In genomic region chr5:141856447-141856846, GRCm38 (mm10) we compare ENCODE assay signal across 23 mouse cellular contexts.
DNase-seq lines count a peak whose midpoint lies in the region; ATAC-seq lines count a peak whose summit lies in the region.
"Had no signal": no experiment of that assay in that cellular context is flagged by ENCODE, and none has a peak within 500 bp of the region (broad histone marks: within the 10 kb centered on the region; RNA-seq: fewer than 3 reads in every experiment).

No protein-coding gene starts in this region.

- H3K4me2 ChIP-seq in forebrain, embryonic 16.5 days (ENCODE audit: low read length) = no peak overlapping the region
- H3K4me2 ChIP-seq in kidney, embryonic 15.5 days = no peak overlapping the region
- H3K4me2 ChIP-seq: embryonic facial prominence, embryonic 12.5 days; forebrain, embryonic 13.5 days; heart, embryonic 11.5 days; hindbrain, embryonic 12.5 days; hindbrain, embryonic 15.5 days had no signal

- peaks cover 44% of the 10 kb centered on the region for H3K4me1 ChIP-seq in forebrain, embryonic 10.5 days
- peaks cover 3% of the 10 kb centered on the region; the same call in 1 of the 2 replicates for H3K4me1 ChIP-seq in forebrain, embryonic 16.5 days (replicated peaks; ENCODE audit: control insufficient read depth, insufficient read depth, low read length)
- H3K4me1 ChIP-seq in kidney, embryonic 15.5 days = peaks cover 45% of the 10 kb centered on the region

- H3K36me3 ChIP-seq in forebrain, embryonic 10.5 days (replicated peaks) = no peaks in the 10 kb centered on the region
- no peaks in the 10 kb centered on the region for H3K36me3 ChIP-seq in forebrain, embryonic 16.5 days (ENCODE audit: control insufficient read depth, insufficient read depth)
- no peaks in the 10 kb centered on the region for H3K36me3 ChIP-seq in kidney, embryonic 15.5 days
- H3K36me3 ChIP-seq: embryonic facial prominence, embryonic 12.5 days; G1E; hindbrain, embryonic 12.5 days; hindbrain, embryonic 15.5 days had no signal

- no peak for ATAC-seq in forebrain, embryonic 16.5 days
- ATAC-seq in kidney, embryonic 15.5 days (replicated peaks; ENCODE audit: low FRiP score) = peak; percentile 52
- ATAC-seq: forebrain, embryonic 13.5 days; forebrain, postnatal 0 days; Patski had no signal

- no peaks in the 10 kb centered on the region for H3K27me3 ChIP-seq in forebrain, embryonic 10.5 days (ENCODE audit: poor library complexity, severe bottlenecking)
- no peaks in the 10 kb centered on the region for H3K27me3 ChIP-seq in forebrain, embryonic 16.5 days (replicated peaks; ENCODE audit: control insufficient read depth, insufficient read depth, low read length)
- H3K27me3 ChIP-seq in kidney, embryonic 15.5 days = no peaks in the 10 kb centered on the region
- H3K27me3 ChIP-seq: embryonic facial prominence, embryonic 12.5 days; forebrain, embryonic 13.5 days; hindbrain, embryonic 12.5 days; hindbrain, embryonic 15.5 days; Patski had no signal

- H3K9ac ChIP-seq in forebrain, embryonic 16.5 days (replicated peaks; ENCODE audit: low read depth, low read length) = no peak overlapping the region
- H3K9ac ChIP-seq in kidney, embryonic 15.5 days = no peak overlapping the region
- H3K9ac ChIP-seq: embryonic facial prominence, embryonic 12.5 days; forebrain, embryonic 13.5 days; forebrain, postnatal 0 days; hindbrain, embryonic 12.5 days; hindbrain, embryonic 15.5 days had no signal

- WGBS in forebrain, embryonic 10.5 days = 84% methylated on average over 2 of the region's 2 CpGs
- 87% methylated on average over 2 of the region's 2 CpGs for WGBS in forebrain, embryonic 16.5 days
- WGBS in kidney, embryonic 15.5 days = 56% methylated on average over 2 of the region's 2 CpGs

- DNase-seq in forebrain, embryonic 10.5 days (ENCODE audit: extremely low spot score, low spot score) = no peak
- DNase-seq in kidney, postnatal 25 days = no peak
- peak; percentile 22 for DNase-seq in kidney, postnatal 14 days
- no peak for DNase-seq in kidney, adult 11 months
- peak; percentile 68 for DNase-seq in skeletal muscle tissue, adult 2 months (ENCODE audit: low read depth, low spot score)
- DNase-seq: adrenal gland, postnatal 10 days; adrenal gland, postnatal 36 days; B cell, adult 2 months; cerebellum, adult 18-20 months; cerebellum, adult 9-10 months; cerebellum, postnatal 14 days; forebrain, postnatal 0 days; gastrocnemius, postnatal 36 days had no signal

- H3K9me3 ChIP-seq in forebrain, embryonic 10.5 days = no peaks in the 10 kb centered on the region
- H3K9me3 ChIP-seq in forebrain, embryonic 16.5 days (ENCODE audit: control insufficient read depth, low read length) = no peaks in the 10 kb centered on the region
- H3K9me3 ChIP-seq in kidney, embryonic 15.5 days (replicated peaks) = no peaks in the 10 kb centered on the region
- H3K9me3 ChIP-seq: embryonic facial prominence, embryonic 12.5 days; forebrain, embryonic 13.5 days; hindbrain, embryonic 12.5 days; hindbrain, embryonic 15.5 days had no signal

- H3K27ac ChIP-seq in forebrain, embryonic 10.5 days = 0 out of 2 replicates have a peak overlapping the region, but pooled peaks have one; percentile 35
- H3K27ac ChIP-seq in forebrain, embryonic 16.5 days (ENCODE audit: low read length) = no peak overlapping the region
- H3K27ac ChIP-seq in kidney, embryonic 15.5 days = peak overlapping the region; percentile 86
- H3K27ac ChIP-seq: embryonic facial prominence, embryonic 12.5 days; forebrain, embryonic 13.5 days; hindbrain, embryonic 12.5 days; hindbrain, embryonic 15.5 days had no signal

- no peak overlapping the region for H3K4me3 ChIP-seq in forebrain, embryonic 10.5 days
- H3K4me3 ChIP-seq in forebrain, embryonic 16.5 days (replicated peaks; ENCODE audit: low read length) = no peak overlapping the region
- H3K4me3 ChIP-seq in kidney, embryonic 15.5 days (replicated peaks) = no peak overlapping the region
- H3K4me3 ChIP-seq: embryonic facial prominence, embryonic 12.5 days; erythroblast, embryonic 14.5 days; forebrain, embryonic 13.5 days; hindbrain, embryonic 12.5 days; hindbrain, embryonic 15.5 days had no signal

Comparison
In these comparisons a context has a peak if more than half of its experiments do, and no peak if none do; other contexts are left out.
1. DNase-seq: peak in kidney, postnatal 14 days (single experiment) and skeletal muscle tissue, adult 2 months (single experiment); none in forebrain, embryonic 10.5 days (single experiment), kidney, postnatal 25 days (0 of 2) and kidney, adult 11 months (single experiment).